Mouse (Mus musculus) testis, adult 2 months (tissue): Measurements from ENCODE around the gene Nos1.

Source experiments
- CTCF ChIP-seq: fragments of 200-500 bp; IDR thresholded peaks from 2 replicates; pipeline ENCODE4 v1.5.1; 2012; ENCODE audit warnings: low read depth, mild to moderate bottlenecking, inconsistent platforms, low read length, moderate library complexity; ENCODE audit not compliant: control insufficient read depth, insufficient read depth, insufficient replicate concordance
- POLR2A ChIP-seq: fragments of 200-500 bp; IDR thresholded peaks from 2 replicates; pipeline ENCODE4 v1.6.1; 2012; ENCODE audit warnings: low read depth, mild to moderate bottlenecking, inconsistent platforms, low read length, moderate library complexity; ENCODE audit not compliant: control insufficient read depth

- TF ChIP-seq CTCF (no peak), POLR2A (no peak)
These were observed 21.3 kb downstream of the Nos1 start for GRCm38 (mm10) chr5:117802071-117802521.
